Mouse (Mus musculus) ovary, postnatal 10 days (tissue): ENCODE results near the gene Dmc1.

Experiments
- DNase-seq: peaks from one replicate; pipeline ENCODE4 v3.0.0; 2022; ENCODE audit warnings: low spot score

Gene Dmc1

DNA sequence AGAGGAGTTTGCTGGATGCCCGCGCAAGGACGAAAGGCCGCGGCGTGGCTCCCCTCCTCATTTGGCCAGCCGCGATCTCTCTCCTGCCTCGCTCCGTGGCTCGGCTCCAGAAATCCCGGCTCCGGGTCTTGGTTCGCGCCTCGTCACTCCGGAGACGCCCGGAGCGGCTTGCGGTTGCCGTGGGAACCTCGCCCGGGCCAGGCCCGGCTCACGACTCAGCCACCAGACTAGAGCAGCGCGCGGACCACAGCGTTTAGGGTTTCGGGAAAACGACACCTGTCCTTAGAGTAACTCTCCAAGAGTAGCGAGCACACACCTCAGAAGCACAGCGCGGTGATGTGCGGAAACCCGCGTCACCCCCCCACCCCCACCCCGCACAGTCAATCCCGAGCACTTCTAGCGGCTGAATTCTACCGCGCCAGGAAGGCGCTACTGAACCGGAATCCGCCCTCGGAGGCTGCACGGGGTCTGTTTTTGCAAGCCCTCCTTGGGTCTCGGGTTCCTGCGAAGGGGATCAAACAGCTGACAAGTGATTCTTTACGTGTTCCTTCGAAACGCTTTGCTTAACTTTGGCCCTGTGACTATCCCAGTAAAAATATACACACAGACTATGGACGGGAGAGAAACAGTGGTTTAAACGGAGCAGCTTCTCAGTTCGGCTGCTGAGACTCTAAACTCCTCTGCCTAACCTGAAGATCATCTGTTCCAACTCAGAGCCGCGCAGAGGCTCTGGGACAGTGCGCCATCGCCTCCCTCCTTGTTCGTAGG, 93.2 kb downstream of the Dmc1 start:
- peak; percentile 76 for DNase-seq
